Mouse (Mus musculus) limb, embryonic 10.5 days (tissue): ENCODE measurements around the gene Nup50. TPM values are rescaled to one million over a fixed set of nuclear protein-coding genes. Genes with fewer than 3 reads are reported as not detected.

Experiments
- DNase-seq: peaks from one replicate; pipeline ENCODE4 v3.0.0-alpha.2; 2017; ENCODE audit warnings: low spot score
- H3K27ac ChIP-seq: fragments of 300-500 bp; sonication (generic); 2 replicates; pipeline ENCODE4 v1.5.1; 2016; ENCODE audit warnings: mild to moderate bottlenecking
- H3K27me3 ChIP-seq: fragments of 300-500 bp; sonication (generic); 2 replicates; pipeline ENCODE4 v1.6.1; 2016; ENCODE audit warnings: low read depth, mild to moderate bottlenecking; ENCODE audit not compliant: poor library complexity, severe bottlenecking
- H3K36me3 ChIP-seq: fragments of 300-500 bp; sonication (generic); 2 replicates; pipeline ENCODE4 v1.6.1; 2016; ENCODE audit warnings: mild to moderate bottlenecking, moderate library complexity
- H3K4me1 ChIP-seq: fragments of 300-500 bp; sonication (generic); 2 replicates; pipeline ENCODE4 v1.6.1; 2016
- H3K4me3 ChIP-seq: fragments of 300-500 bp; sonication (generic); 2 replicates; pipeline ENCODE4 v1.5.1; 2016; ENCODE audit warnings: mild to moderate bottlenecking, moderate library complexity
- H3K9me3 ChIP-seq: fragments of 300-500 bp; sonication (generic); replicated peaks from 2 replicates; pipeline ENCODE4 v1.6.1; 2016; ENCODE audit warnings: mild to moderate bottlenecking
- WGBS: fragments of 180-500 bp; shearing (Covaris S2); methylation state at CpG from one replicate; pipeline ENCODE4 v1.1.7; 2016; 5-methylcytosine and 5-hydroxymethylcytosine counted together
- polyA plus RNA-seq: library from polyadenylated mRNA; unstranded; fragments of >200 nt; fragmentation: Nextera tagmentation; extraction: Ambion mirVana; gene quantifications from 2 replicates; pipeline ENCODE4 v1.2.1, GENCODE M21; 2016

Nup50 gene
- polyA plus RNA-seq, 1 experiment from 2014 or later, result 67.9 TPM

DNA sequence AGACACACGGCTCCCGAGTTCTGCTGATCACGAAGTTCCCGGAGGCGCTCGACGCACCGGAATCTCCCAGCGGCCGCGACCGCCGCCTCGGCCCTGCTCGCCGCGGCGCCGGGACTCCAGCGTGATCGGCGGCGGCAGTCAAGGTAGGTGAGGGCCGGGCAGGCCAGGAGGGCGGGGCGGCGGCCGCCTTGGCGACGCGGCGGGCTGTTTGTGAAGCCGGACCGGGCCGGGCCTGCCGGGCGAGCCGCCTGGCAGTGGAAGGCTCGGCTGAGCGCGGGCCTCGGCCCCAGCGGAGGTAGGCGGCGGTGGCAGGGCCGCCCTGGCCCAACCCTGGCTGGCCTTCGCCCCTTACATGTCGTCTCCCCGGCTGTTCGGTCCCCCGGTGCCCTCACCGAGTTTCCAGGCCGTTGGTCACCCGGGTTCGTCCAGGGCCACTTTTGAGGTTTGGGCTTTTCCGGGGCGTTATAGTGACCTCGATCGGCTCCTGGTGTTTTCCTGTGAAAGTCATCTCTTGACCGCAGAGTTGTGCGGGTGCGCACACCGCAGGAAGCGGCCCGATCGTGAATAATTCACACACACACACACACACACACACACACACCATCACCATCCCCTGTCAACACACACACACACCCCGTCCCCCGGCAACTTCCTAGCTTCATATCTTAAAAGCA is 434 bp downstream of the Nup50 start:
- Histone ChIP-seq H3K4me3 (peak overlapping the region; percentile 97), H3K4me1 (peaks cover 27% of the 10 kb centered on the region), H3K27ac (peak overlapping the region; percentile 96), H3K36me3 (peaks cover 28% of the 10 kb centered on the region), H3K27me3 (no peaks in the 10 kb centered on the region), H3K9me3 (no peaks in the 10 kb centered on the region)
- under 1% methylated on average over 68 of the region's 68 CpGs for WGBS
- no peak for DNase-seq

DNA sequence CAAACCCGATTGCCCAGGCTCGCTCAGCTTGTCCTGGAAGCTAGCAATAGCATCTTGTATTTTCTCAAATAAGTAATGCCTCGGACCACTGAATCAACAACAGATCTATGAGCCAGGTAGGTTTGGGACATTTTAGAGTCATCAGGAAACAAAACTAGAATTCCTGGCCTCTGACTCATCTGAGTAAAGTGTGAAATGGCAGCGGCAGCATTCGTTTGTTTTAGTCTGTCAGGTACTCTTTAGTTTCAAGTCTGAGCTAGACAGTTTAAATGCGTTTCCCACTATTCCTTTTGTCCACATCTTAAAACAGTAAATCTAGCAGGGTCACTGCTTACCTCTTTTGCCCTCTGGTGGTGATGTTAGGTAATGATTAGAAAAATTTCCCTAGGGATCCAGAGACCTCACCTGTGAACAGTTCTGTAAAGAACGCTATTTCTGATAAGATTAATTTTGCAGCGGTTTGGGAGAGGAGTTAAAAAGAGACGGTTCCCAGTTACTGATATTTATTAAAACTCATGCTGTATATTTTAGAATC is 1.6 kb downstream of the Nup50 start:
- H3K36me3 ChIP-seq, result peaks cover 36% of the 10 kb centered on the region

DNA sequence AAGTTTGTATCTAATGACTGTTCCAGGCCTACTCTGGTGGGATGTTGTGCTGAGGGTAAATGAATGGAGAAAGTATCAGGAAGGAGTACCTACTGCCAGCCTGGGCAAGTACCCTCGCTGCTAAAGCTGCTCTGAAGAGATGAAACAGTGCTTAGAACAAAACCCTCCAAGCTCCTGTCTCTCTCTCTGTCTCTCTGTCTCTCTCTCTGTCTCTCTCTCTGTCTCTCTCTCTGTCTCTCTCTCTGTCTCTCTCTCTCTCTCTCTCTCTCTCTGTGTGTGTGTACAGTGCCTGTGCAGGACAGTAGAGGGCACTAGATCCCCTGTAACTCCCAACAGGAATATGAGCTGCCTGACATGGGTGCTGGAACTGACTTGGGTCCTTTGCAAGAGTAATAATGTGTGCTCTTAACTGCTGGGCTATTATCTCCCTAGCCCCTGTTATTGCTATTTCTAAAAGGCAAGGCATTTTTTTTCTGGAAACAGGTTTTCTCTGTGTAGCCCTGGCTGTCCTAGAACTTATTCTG is 2.3 kb downstream of the Nup50 start:
- Histone ChIP-seq H3K27me3 (no peaks in the 10 kb centered on the region), H3K4me3 (peak overlapping the region; percentile 97), H3K9me3 (no peaks in the 10 kb centered on the region), H3K4me1 (peaks cover 27% of the 10 kb centered on the region), H3K36me3 (peaks cover 43% of the 10 kb centered on the region), H3K27ac (no peak overlapping the region)
- DNase-seq, result no peak
- WGBS, result 81% methylated on average over 1 of the region's 1 CpGs

More for the DNA sequence above, 1.6 kb downstream of the Nup50 start:
- H3K27me3 ChIP-seq, result no peaks in the 10 kb centered on the region
- 24% methylated on average over 9 of the region's 9 CpGs for WGBS
- H3K27ac ChIP-seq, result no peak overlapping the region
- peak overlapping the region; percentile 97 for H3K4me3 ChIP-seq
- DNase-seq, result peak; percentile 44
- H3K9me3 ChIP-seq, result no peaks in the 10 kb centered on the region
- peaks cover 27% of the 10 kb centered on the region for H3K4me1 ChIP-seq

DNA sequence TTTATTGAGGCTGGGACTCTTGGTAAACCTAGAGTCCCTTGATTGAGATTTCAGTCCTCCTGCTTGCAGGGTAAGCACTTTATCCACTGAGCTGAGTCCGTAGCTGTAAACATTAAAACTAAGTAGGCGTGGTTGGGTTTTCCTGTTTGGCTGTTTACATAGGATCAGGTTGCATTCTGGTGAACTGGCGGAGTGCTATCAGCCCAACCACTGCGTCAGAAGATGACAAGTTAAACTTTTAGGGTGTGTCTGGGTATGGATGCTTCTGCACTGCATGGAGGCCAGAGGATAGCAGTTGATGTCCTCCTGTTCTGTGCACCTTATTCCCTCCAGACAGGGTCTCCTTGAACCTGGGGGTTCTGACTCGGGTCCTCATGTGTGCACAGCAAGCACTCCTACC is 9.1 kb downstream of the Nup50 start:
- Histone ChIP-seq H3K36me3 (peaks cover 100% of the 10 kb centered on the region), H3K4me1 (no peaks in the 10 kb centered on the region), H3K27me3 (no peaks in the 10 kb centered on the region), H3K27ac (no peak overlapping the region), H3K9me3 (no peaks in the 10 kb centered on the region), H3K4me3 (no peak overlapping the region)
- DNase-seq, result no peak
- 64% methylated on average over 5 of the region's 5 CpGs for WGBS

DNA sequence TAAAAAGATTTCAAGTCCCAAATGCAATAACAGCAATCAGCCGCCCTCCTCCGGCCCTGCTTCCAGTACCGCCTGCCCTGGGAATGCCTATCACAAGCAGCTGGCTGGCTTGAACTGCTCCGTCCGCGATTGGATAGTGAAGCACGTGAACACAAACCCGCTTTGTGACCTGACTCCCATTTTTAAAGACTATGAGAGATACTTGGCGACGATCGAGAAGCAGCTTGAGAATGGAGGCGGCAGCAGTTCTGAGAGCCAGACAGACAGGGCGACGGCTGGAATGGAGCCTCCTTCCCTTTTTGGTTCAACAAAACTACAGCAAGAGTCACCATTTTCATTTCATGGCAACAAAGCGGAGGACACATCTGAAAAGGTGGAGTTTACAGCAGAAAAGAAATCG is 11.7 kb downstream of the Nup50 start:
- DNase-seq, result no peak
- peaks cover 100% of the 10 kb centered on the region for H3K36me3 ChIP-seq

DNA sequence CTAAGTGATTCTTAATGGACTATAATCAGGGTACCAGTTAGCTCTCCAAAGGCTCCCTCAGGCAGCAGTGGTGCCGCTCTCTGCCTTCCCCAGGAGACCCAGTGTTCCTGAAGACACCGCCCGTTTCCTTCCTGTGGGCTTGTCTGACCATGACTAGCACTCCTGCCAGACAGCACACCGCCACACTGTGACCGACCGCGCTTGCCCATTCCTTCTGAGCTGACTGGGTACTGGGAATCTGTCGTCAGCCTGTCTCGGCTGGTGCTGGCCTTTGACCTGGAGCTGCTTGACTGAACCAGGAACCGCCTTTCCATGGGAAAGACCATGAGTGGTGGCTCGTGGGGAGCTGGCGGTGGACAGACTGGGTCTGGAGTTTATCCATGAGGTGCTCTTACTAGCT is 16.9 kb downstream of the Nup50 start:
- Histone ChIP-seq H3K4me3 (no peak overlapping the region), H3K4me1 (no peaks in the 10 kb centered on the region), H3K9me3 (no peaks in the 10 kb centered on the region), H3K27me3 (no peaks in the 10 kb centered on the region), H3K36me3 (peaks cover 86% of the 10 kb centered on the region), H3K27ac (no peak overlapping the region)
- no peak for DNase-seq
- 77% methylated on average over 12 of the region's 12 CpGs for WGBS

More for the DNA sequence above, 11.7 kb downstream of the Nup50 start:
- Histone ChIP-seq H3K4me1 (no peaks in the 10 kb centered on the region), H3K9me3 (no peaks in the 10 kb centered on the region), H3K27ac (no peak overlapping the region), H3K4me3 (no peak overlapping the region), H3K27me3 (no peaks in the 10 kb centered on the region)
- WGBS, result 96% methylated on average over 16 of the region's 16 CpGs

DNA sequence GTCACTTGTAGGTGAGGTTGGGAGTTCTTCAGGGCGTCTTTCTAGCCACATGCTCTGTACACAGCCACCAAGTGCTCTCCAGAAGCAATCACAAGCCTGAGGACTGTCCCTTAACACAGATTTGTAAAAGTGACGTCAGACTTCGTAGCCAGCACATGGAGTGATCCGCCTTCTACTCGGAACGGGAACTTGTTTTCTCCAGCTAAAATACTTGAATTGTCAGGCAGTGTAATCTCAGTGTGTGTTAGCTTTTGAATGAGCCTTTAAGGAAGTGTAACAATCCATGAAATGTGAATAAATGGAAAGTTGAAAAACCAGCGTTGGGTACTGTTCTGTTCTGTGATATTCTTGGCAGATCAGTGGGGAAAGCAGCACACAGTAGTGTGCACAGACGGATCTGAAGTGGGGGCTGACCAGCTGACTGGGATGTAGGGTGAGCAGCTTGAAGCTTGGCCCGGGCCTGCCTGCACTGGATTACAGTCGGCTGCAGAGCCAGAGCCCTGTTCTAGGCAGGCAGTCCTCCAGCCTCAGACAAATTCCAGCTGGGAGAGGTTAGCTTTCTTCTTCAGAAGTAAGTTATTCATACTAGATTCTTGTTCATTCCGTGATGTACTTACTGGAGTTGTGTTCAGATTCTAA is 19.6 kb downstream of the Nup50 start:
- DNase-seq, result no peak
- H3K27me3 ChIP-seq, result no peaks in the 10 kb centered on the region
- H3K4me3 ChIP-seq, result no peak overlapping the region
- peaks cover 70% of the 10 kb centered on the region for H3K36me3 ChIP-seq
- no peaks in the 10 kb centered on the region for H3K4me1 ChIP-seq
- H3K9me3 ChIP-seq, result no peaks in the 10 kb centered on the region
- WGBS, result 82% methylated on average over 11 of the region's 11 CpGs
- no peak overlapping the region for H3K27ac ChIP-seq

DNA sequence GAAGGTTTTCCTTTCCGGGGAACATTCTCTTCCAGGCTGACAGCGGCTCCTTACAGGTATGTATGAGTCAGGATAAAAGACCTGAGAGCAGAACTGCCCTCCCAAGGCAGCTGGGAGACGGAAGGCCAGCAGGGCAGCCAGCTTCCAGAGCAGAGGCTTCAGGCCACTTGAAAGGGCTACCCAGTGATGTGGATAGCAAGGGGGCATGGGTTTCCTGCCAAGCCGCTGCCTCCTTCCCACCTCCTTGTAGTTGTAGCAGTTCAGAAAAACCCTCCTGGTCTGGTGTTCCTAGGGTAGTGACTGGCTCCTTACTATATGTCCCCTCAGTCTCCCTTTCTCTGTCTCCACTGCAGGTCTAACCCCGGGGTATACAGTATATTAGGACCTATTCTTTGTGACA is 21.1 kb downstream of the Nup50 start:
- DNase-seq, result no peak
- no peak overlapping the region for H3K27ac ChIP-seq
- H3K4me3 ChIP-seq, result no peak overlapping the region
- no peaks in the 10 kb centered on the region for H3K9me3 ChIP-seq
- WGBS, result 83% methylated on average over 5 of the region's 5 CpGs
- H3K27me3 ChIP-seq, result no peaks in the 10 kb centered on the region
- no peaks in the 10 kb centered on the region for H3K4me1 ChIP-seq
- peaks cover 70% of the 10 kb centered on the region for H3K36me3 ChIP-seq

DNA sequence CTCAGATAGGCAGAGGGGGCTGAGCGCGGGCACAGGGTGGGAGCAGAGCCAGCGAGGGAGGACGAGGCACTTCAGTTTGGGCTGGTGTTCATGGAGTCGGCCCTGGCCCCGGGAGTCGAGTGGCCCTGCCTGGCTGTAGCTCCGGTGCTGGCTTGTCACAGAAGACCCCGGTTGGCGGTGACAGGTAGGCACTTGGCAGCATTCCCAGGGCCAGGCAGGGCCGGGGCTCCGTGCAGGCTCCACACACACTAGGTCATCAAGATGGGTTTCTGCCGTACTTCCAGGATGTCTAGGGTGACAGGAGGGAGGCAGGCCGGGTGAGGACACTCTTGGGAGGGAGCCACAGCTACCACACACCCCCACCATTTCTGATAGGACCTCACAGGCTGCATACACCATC is 25.8 kb downstream of the Nup50 start:
- no peaks in the 10 kb centered on the region for H3K4me1 ChIP-seq
- whole genome bisulfite sequencing, result 93% methylated on average over 14 of the region's 14 CpGs

DNA sequence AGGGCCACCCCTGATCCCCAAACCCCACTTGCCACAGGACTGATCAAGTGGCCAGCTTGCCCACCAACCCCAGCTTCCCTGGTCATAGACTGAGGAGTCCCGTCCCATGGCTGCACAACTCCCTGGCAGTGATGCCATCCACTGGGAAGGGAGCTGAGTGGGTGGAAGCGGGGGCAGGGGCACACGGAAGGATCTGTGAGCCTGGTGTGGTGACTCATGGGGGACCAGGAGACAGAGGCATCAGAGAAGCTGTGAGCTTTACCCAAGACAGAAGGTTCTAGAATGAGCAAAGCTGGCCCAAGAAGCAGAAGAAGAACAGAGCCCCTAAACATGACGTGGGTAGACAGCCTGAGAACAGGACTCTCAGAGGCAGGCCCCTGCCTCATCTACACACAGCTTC is 26.8 kb downstream of the Nup50 start:
- H3K9me3 ChIP-seq, result no peaks in the 10 kb centered on the region
- DNase-seq, result no peak
- H3K27me3 ChIP-seq, result no peaks in the 10 kb centered on the region
- H3K27ac ChIP-seq, result no peak overlapping the region
- no peak overlapping the region for H3K4me3 ChIP-seq
- H3K4me1 ChIP-seq, result no peaks in the 10 kb centered on the region
- 92% methylated on average over 4 of the region's 4 CpGs for WGBS
- peaks cover 83% of the 10 kb centered on the region for H3K36me3 ChIP-seq

More for the DNA sequence above, 25.8 kb downstream of the Nup50 start:
- no peaks in the 10 kb centered on the region for H3K9me3 ChIP-seq
- H3K4me3 ChIP-seq, result no peak overlapping the region
- H3K27ac ChIP-seq, result no peak overlapping the region
- peaks cover 72% of the 10 kb centered on the region for H3K36me3 ChIP-seq
- no peaks in the 10 kb centered on the region for H3K27me3 ChIP-seq
- DNase-seq, result no peak

DNA sequence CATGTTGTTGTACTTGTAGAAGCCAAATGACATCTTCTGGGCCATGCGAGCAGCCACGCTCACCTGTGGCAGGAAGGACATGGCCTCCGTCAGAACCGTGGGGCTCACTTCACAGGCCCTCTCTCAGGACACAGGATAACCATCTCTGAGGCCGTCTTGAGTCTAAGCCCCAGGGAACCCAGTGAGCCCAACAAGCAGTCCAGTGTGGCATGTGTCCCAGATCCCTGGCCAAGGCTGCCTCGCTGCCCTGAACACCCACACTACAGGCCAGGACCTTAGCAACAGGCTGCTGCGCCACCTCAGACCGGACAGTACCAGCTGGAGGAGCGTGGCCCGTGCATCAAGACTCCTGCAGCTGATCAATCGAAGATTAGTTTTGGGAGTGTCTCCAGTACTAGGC is 30.0 kb downstream of the Nup50 start:
- DNase-seq, result no peak
- 96% methylated on average over 11 of the region's 11 CpGs for WGBS
- H3K9me3 ChIP-seq, result no peaks in the 10 kb centered on the region
- H3K36me3 ChIP-seq, result peaks cover 91% of the 10 kb centered on the region
- no peak overlapping the region for H3K4me3 ChIP-seq
- peaks cover 6% of the 10 kb centered on the region; the same call in 1 of the 2 replicates for H3K4me1 ChIP-seq
- no peaks in the 10 kb centered on the region for H3K27me3 ChIP-seq
- H3K27ac ChIP-seq, result no peak overlapping the region

DNA sequence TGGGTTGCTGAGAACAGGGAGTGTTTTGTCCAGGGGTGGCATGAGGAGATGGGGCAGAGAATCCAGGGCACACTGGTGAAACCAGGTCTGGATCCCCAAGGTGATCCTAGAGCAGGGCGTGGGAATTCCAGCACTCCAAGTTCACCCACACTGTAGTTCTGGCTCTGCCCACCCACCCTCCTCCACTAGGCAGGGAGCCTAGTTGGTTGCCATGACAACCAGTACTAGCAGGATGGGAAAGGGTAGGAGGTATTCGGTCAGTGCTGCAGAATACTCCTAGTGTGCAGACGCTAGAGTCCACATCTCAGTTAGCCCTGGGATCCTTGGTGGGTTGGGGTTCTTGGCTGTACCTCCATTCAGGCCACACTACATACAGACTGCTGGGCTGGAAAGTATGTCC is 34.6 kb downstream of the Nup50 start:
- H3K27ac ChIP-seq, result no peak overlapping the region
- H3K27me3 ChIP-seq, result no peaks in the 10 kb centered on the region
- 61% methylated on average over 3 of the region's 3 CpGs for WGBS
- H3K9me3 ChIP-seq, result no peaks in the 10 kb centered on the region
- H3K4me1 ChIP-seq, result peaks cover 14% of the 10 kb centered on the region
- DNase-seq, result no peak
- H3K4me3 ChIP-seq, result no peak overlapping the region
- H3K36me3 ChIP-seq, result peaks cover 50% of the 10 kb centered on the region

DNA sequence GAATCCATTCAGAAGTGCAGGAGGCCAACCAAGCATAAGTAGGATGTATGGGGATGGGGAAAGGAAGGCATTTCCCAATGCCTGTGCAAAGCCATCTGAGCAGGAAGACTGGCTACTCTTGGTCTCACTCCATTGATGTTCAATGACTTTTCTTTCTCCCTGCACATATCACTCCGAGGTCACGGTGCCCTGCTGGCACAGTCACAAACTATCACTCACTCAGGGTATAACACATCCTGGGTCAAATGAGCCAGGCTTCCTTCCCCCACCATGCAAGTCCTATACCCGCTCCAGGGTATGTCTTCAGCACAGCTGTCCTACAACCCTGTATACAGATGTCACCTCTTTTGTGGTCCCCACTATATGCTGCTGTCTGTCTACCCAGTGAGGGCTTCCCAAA is 35.1 kb downstream of the Nup50 start:
- no peak overlapping the region for H3K4me3 ChIP-seq
- no peak overlapping the region for H3K27ac ChIP-seq
- peaks cover 14% of the 10 kb centered on the region for H3K4me1 ChIP-seq
- no peaks in the 10 kb centered on the region for H3K27me3 ChIP-seq
- H3K9me3 ChIP-seq, result no peaks in the 10 kb centered on the region
- DNase-seq, result no peak
- WGBS, result 94% methylated on average over 3 of the region's 3 CpGs
- peaks cover 45% of the 10 kb centered on the region for H3K36me3 ChIP-seq
